Mouse (Mus musculus) small intestine, adult 2 months (tissue): ENCODE data around the gene Cav2. TPM values are rescaled to one million over a fixed set of nuclear protein-coding genes. Genes with fewer than 3 reads are reported as not detected.

ENCODE experiments used
- H3K27ac ChIP-seq: fragments of 200-500 bp; 2 replicates; pipeline ENCODE4 v1.5.1; 2012; ENCODE audit warnings: low read depth, low read length, control low read depth, inconsistent platforms; ENCODE audit not compliant: insufficient read depth
- H3K27me3 ChIP-seq: fragments of 200-500 bp; 2 replicates; pipeline ENCODE4 v1.6.1; 2012; ENCODE audit warnings: mild to moderate bottlenecking, moderate library complexity, low read length, inconsistent platforms; ENCODE audit not compliant: control insufficient read depth, insufficient read depth
- H3K36me3 ChIP-seq: fragments of 200-500 bp; 2 replicates; pipeline ENCODE4 v1.6.1; 2012; ENCODE audit warnings: mild to moderate bottlenecking, low read length, control low read depth, inconsistent platforms; ENCODE audit not compliant: control insufficient read depth, insufficient read depth
- H3K4me1 ChIP-seq: fragments of 200-500 bp; 2 replicates; pipeline ENCODE4 v1.6.1; 2012; ENCODE audit warnings: low read length, inconsistent platforms, mixed read lengths; ENCODE audit not compliant: control insufficient read depth, insufficient read depth, insufficient read length
- H3K4me3 ChIP-seq: fragments of 200-500 bp; 2 replicates; pipeline ENCODE4 v1.5.1; 2012; ENCODE audit warnings: low read depth, mild to moderate bottlenecking, control low read depth, inconsistent platforms, low read length, moderate library complexity
- CTCF ChIP-seq: fragments of 200-500 bp; IDR thresholded peaks from 2 replicates; pipeline ENCODE4 v1.5.1; 2012; ENCODE audit warnings: low read depth, mild to moderate bottlenecking, control low read depth, inconsistent platforms, low read length, moderate library complexity, mixed read lengths; ENCODE audit not compliant: insufficient replicate concordance, insufficient read length; ENCODE audit errors: extremely low read depth
- POLR2A ChIP-seq: fragments of 200-500 bp; IDR thresholded peaks from 2 replicates; pipeline ENCODE4 v1.6.1; 2012; ENCODE audit warnings: low read depth, mild to moderate bottlenecking, control low read depth, inconsistent platforms, low read length, moderate library complexity
- WGBS: fragments of 180-500 bp; shearing (Covaris S2); methylation state at CpG from one replicate; pipeline ENCODE4 v1.1.7; 2018; 5-methylcytosine and 5-hydroxymethylcytosine counted together
- polyA plus RNA-seq: library from polyadenylated mRNA; depleted of rRNA; stranded (reverse); fragments of >200 nt; gene quantifications from 2 replicates; pipeline ENCODE4 v1.2.3, GENCODE M21; 2012

Cav2 gene
- polyA plus RNA-seq, 1 experiment = 7.0 TPM

DNA sequence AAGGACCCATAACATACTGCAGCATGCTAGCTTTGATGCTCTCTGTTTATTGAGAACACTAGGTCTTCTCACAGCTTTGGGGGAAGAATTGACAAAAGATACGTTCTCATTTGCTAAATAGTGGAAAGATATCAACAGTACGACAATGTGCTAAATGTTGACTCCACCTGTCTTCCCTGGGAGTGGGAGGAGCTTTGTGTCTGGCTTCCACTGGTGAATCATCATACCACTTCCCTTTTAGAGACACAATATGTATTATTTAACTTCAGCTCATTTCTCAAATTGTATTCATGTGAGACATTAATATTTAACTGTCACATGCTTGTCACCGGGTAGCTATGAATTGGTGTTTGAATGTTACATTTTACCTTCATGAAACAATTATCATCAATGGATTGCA is 2.8 kb downstream of the Cav2 start:
- Histone ChIP-seq H3K27ac (no peak overlapping the region), H3K27me3 (no peaks in the 10 kb centered on the region), H3K36me3 (no peaks in the 10 kb centered on the region), H3K4me1 (peaks cover 9% of the 10 kb centered on the region; the same call in 1 of the 2 replicates), H3K4me3 (no peak overlapping the region)
- no peak for TF ChIP-seq CTCF
- no peak for TF ChIP-seq POLR2A
- WGBS = 52% methylated on average over 3 of the region's 3 CpGs

DNA sequence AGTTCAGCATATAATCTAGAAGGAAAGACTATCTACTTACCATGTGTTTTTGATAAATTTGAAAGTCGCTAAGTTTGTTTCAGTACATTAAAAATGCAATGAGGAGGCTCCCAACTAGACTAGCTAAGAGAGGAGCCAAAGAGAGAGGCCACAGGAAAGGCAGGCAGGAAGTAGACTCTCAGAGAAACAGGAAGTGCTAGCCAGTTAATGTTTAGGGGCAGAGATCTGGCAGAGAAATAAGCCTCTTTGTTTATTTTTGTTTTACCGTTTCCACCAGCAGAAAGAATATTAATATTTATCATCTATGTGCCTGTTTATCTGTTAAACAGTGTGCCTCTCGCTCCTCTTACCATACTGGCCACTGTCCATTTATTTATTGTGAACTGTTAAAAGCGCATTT is 5.4 kb downstream of the Cav2 start:
- WGBS = 64% methylated on average over 4 of the region's 4 CpGs
- H3K27me3 ChIP-seq = no peaks in the 10 kb centered on the region
- no peaks in the 10 kb centered on the region for H3K36me3 ChIP-seq
- peak overlapping the region; percentile 22; the same call in 1 of the 2 replicates for H3K27ac ChIP-seq
- H3K4me3 ChIP-seq = no peak overlapping the region
- TF ChIP-seq POLR2A (no peak), CTCF (no peak)
- H3K4me1 ChIP-seq = 0 out of 2 replicates have a peak, but pooled peaks cover 2% of the 10 kb centered on the region

DNA sequence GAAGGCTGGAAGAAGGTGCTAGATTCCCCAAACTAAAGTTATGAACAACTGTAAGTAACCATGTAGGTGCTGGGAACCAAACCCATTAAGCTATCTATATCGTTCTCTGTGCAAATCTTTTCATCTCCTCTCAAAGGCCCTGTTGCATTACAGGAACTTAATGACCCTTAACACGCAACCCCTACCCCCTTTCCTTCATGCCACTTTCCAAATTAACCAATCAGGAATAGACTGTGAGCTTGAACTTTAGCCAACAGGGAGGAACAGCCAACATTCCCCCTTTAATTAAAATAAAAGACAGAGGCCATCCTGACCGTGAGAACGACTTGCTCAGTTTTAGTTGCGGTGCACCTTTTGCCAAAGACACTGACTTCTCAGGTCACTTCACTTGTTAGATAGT is 14.1 kb downstream of the Cav2 start:
- TF ChIP-seq POLR2A (no peak), CTCF (no peak)
- Histone ChIP-seq H3K4me1 (no peaks in the 10 kb centered on the region), H3K27me3 (no peaks in the 10 kb centered on the region), H3K27ac (no peak overlapping the region), H3K36me3 (no peaks in the 10 kb centered on the region), H3K4me3 (no peak overlapping the region)
- WGBS = 81% methylated on average over 5 of the region's 5 CpGs

DNA sequence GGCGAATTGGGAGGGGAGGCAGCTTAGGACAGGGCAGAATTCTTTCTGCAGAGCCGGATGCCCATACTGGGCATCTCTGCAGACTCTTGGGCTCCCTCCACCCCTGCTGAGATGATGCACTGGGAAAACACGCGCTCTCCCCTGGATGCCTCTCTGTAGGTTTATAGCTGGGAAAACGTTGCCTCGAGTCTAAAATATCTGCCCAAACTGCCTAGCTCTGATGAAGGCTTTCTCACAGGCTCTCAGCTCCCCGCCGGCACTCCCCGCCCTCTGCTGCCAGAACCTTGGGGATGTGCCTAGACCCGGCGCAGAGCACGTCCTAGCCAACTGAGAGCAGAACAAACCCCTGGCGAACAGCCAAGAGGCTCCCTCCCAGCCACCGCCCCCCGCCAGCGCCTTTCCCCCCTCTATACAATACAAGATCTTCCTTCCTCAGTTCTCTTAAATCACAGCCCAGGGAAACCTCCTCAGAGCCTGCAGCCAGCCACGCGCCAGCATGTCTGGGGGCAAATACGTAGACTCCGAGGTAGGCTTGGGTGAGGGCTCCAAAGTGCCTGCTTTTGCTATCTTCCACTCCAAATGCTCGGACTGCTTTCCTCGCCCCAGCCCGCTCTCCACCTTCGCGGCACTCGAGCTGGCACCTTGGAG is 25.1 kb downstream of the Cav2 start, which contains the start of gene Cav1:
Gene Cav1, plus strand, starts transcription at position 382 of the 648 bp plus-strand sequence.
- H3K27me3 ChIP-seq = peaks cover 19% of the 10 kb centered on the region
- WGBS = under 1% methylated on average over 26 of the region's 26 CpGs
- H3K4me1 ChIP-seq = no peaks in the 10 kb centered on the region

DNA sequence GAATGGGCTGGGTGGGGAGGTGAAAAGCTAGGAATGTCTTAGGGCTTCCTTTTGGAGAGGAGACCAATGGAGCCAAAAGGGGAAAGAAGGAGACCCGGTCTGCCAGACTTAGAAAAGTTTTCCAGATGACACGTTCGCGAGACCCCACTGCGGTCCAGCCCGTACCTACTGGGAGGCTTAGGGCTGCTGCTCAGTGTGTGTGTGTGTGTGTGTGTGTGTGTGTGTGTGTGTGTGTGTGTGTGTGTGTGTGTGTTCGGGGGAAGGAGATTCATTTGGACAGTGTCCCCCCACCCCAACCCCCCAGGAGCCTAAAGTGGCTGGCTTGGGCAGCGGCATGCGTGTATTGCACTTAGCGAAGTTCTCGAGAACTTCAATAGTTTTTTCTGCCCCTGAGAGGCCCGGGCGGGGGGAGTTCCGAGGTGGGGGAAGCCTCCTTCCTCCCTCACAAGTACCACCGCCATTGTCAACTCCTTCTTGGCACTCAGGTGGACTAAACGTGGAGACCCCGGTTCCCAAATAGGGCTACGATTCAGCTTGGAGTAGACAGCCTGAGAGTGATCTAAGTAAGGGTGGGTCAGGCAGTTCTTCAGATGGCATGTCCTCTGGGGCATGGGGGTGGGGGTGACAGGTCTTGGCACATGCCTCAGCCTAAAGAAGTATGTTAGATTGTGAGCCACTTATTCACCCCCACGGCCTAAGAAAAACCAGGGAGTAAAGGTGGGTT is 25.8 kb downstream of the Cav2 start:
- Histone ChIP-seq H3K4me1 (no peaks in the 10 kb centered on the region), H3K36me3 (no peaks in the 10 kb centered on the region), H3K27ac (peak overlapping the region; percentile 89), H3K27me3 (peaks cover 19% of the 10 kb centered on the region), H3K4me3 (peak overlapping the region; percentile 71)
- TF ChIP-seq CTCF (no peak), POLR2A (no peak)
- WGBS = 1% methylated on average over 18 of the region's 19 CpGs

More for the DNA sequence above, 25.1 kb downstream of the Cav2 start, which contains the start of gene Cav1:
- Histone ChIP-seq H3K4me3 (peak within 1 kb of the TSS; percentile 71), H3K27ac (peak within 1 kb of the TSS; percentile 89), H3K36me3 (no peaks in the 10 kb centered on the region)
- TF ChIP-seq CTCF = no peak
- peak; percentile 39; the same call in 1 of the 2 replicates for TF ChIP-seq POLR2A

DNA sequence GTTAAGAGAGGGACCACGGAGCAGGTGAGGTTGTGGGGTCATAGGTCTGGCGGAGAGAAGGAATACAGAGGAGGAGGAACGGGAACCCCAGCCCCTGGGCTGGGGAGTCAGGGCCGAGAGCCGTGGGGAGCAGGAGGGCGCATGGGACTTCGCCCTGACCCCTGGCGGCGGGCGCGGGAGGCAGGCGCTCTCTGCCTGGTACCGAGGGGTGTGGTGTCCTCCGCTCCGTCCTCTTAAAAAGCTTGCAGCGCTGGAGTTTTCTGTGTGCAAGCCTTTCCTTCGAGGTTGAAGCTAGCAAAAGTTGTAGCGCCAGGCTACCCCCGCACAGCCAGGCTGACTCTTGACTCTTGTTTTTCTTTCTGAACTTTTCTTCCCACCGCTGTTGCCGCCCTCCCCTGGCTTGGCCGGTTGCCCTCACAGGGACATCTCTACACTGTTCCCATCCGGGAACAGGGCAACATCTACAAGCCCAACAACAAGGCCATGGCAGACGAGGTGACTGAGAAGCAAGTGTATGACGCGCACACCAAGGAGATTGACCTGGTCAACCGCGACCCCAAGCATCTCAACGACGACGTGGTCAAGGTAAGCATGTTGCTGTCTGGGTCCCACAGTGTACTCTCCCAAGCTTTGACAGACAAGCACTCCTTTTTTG is 26.6 kb downstream of the Cav2 start:
- Histone ChIP-seq H3K36me3 (no peaks in the 10 kb centered on the region), H3K4me1 (no peaks in the 10 kb centered on the region), H3K27me3 (peaks cover 19% of the 10 kb centered on the region), H3K27ac (peak overlapping the region; percentile 89), H3K4me3 (peak overlapping the region; percentile 71)
- 5% methylated on average over 31 of the region's 31 CpGs for WGBS
- TF ChIP-seq POLR2A = no peak
- TF ChIP-seq CTCF = peak; percentile 52
